Mouse (Mus musculus): ENCODE measurements around the gene Ffar2. TPM values are rescaled to one million over a fixed set of nuclear protein-coding genes. Genes with fewer than 3 reads are reported as not detected.

Ffar2 gene
- polyA plus RNA-seq, 1 experiment from 2014 or later, result 11.6 TPM

- 36% methylated on average over 9 of the region's 9 CpGs for WGBS
- Histone ChIP-seq H3K27me3 (ENCODE audit: control insufficient read depth, insufficient read depth, low read length) (no peaks in the 10 kb centered on the region), H3K27ac (ENCODE audit: low read length) (peak overlapping the region; percentile 79), H3K9me3 (replicated peaks; ENCODE audit: control insufficient read depth, low read length) (no peaks in the 10 kb centered on the region), H3K9ac (ENCODE audit: low read length) (no peak overlapping the region; the same call in 1 of the 2 replicates), H3K4me1 (ENCODE audit: control insufficient read depth, insufficient read depth, low read length) (peaks cover 12% of the 10 kb centered on the region), H3K4me2 (ENCODE audit: low read depth, low read length) (no peak overlapping the region), H3K36me3 (ENCODE audit: control insufficient read depth, insufficient read depth, low read length) (no peaks in the 10 kb centered on the region), H3K4me3 (replicated peaks; ENCODE audit: low read length) (no peak overlapping the region)
- ATAC-seq (ENCODE audit: insufficient read depth, low FRiP score), result peak; percentile 37; the same call in 1 of the 2 replicates
These were observed 11.8 kb downstream of the Ffar2 start for GRCm38 (mm10) chr7:30811757-30812290.

DNA sequence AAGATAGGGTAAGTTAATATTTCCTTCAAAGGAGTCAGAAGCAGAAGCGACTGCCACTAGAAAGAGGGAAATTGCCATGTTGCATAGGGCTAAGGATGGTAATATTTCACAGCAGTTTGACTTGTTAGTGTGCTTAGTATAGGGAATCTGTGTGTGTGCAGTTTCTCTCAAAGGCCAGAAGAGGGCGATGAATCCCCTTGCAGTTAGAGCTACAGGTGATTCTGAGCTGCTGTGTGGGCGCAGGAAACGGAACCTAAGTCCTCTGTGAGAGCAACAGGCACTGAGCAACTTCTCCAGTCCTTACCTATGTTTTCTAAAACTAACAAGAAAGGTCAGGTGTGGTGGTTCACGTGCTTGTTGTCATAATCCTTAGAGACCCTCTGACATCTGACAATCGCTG is 13.3 kb downstream of the Ffar2 start:
- Histone ChIP-seq H3K4me1 (ENCODE audit: control insufficient read depth, insufficient read depth, low read length) (peaks cover 12% of the 10 kb centered on the region), H3K36me3 (ENCODE audit: control insufficient read depth, insufficient read depth, low read length) (no peaks in the 10 kb centered on the region), H3K4me3 (replicated peaks; ENCODE audit: low read length) (no peak overlapping the region), H3K27me3 (ENCODE audit: control insufficient read depth, insufficient read depth, low read length) (no peaks in the 10 kb centered on the region), H3K4me2 (ENCODE audit: low read depth, low read length) (no peak overlapping the region), H3K27ac (ENCODE audit: low read length) (no peak overlapping the region), H3K9ac (ENCODE audit: low read length) (no peak overlapping the region), H3K9me3 (replicated peaks; ENCODE audit: control insufficient read depth, low read length) (peaks cover under 1% of the 10 kb centered on the region; the same call in 1 of the 2 replicates)
- 56% methylated on average over 6 of the region's 6 CpGs for WGBS
- no peak for ATAC-seq (ENCODE audit: insufficient read depth, low FRiP score)

GRCm38 (mm10) chr7:30805924-30806323 is 17.7 kb downstream of the Ffar2 start:
- H3K36me3 ChIP-seq (ENCODE audit: control insufficient read depth, insufficient read depth, low read length), result no peaks in the 10 kb centered on the region
- H3K4me1 ChIP-seq (ENCODE audit: control insufficient read depth, insufficient read depth, low read length), result no peaks in the 10 kb centered on the region
- no peak overlapping the region for H3K9ac ChIP-seq (ENCODE audit: low read length)
- no peak overlapping the region for H3K4me2 ChIP-seq (ENCODE audit: low read depth, low read length)
- no peaks in the 10 kb centered on the region for H3K27me3 ChIP-seq (ENCODE audit: control insufficient read depth, insufficient read depth, low read length)
- H3K4me3 ChIP-seq (replicated peaks; ENCODE audit: low read length), result no peak overlapping the region
- peaks cover 2% of the 10 kb centered on the region; the same call in 1 of the 2 replicates for H3K9me3 ChIP-seq (replicated peaks; ENCODE audit: control insufficient read depth, low read length)
- no peak for ATAC-seq (ENCODE audit: insufficient read depth, low FRiP score)
- no peak overlapping the region for H3K27ac ChIP-seq (ENCODE audit: low read length)
- WGBS, result 45% methylated on average over 6 of the region's 6 CpGs

DNA sequence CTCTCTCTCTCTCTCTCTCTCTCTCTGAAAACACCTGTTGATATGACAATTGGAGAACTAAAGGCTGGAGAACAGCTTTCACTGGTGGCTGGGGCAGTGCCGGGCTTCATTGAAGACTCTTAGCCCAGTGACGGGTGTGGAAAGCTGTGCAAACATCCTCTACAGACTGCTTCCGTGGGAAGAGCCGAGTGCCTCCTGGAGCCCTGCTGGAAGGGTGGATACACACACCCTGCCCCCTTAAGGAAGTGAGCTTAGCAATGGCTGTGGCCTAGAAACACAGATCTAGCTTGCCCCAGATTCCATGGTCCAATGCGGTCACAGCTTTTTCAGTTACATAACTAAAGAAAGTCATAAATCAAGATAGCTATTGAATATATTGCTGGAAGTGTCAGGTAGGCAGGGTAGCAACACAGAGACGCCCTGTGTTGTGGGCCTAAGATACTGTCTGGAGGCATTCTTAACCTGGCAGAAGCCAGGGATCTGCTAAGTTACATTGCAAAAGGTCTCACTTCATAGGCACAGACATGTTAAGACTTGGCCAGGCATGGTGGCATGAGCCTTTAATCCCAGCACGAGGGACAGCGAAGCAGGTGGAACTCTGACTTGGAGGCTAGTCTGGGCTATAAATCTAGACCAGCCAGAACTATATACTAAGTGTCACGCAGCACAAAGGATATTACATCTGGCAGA is 19.4 kb downstream of the Ffar2 start:
- Histone ChIP-seq H3K27me3 (ENCODE audit: control insufficient read depth, insufficient read depth, low read length) (no peaks in the 10 kb centered on the region), H3K4me2 (ENCODE audit: low read depth, low read length) (no peak overlapping the region), H3K4me3 (replicated peaks; ENCODE audit: low read length) (no peak overlapping the region), H3K36me3 (ENCODE audit: control insufficient read depth, insufficient read depth, low read length) (no peaks in the 10 kb centered on the region), H3K4me1 (ENCODE audit: control insufficient read depth, insufficient read depth, low read length) (no peaks in the 10 kb centered on the region), H3K9me3 (replicated peaks; ENCODE audit: control insufficient read depth, low read length) (peaks cover 12% of the 10 kb centered on the region), H3K27ac (ENCODE audit: low read length) (peak overlapping the region; percentile 79), H3K9ac (ENCODE audit: low read length) (no peak overlapping the region)
- ATAC-seq (ENCODE audit: insufficient read depth, low FRiP score), result peak; percentile 93
- 59% methylated on average over 9 of the region's 9 CpGs for WGBS

DNA sequence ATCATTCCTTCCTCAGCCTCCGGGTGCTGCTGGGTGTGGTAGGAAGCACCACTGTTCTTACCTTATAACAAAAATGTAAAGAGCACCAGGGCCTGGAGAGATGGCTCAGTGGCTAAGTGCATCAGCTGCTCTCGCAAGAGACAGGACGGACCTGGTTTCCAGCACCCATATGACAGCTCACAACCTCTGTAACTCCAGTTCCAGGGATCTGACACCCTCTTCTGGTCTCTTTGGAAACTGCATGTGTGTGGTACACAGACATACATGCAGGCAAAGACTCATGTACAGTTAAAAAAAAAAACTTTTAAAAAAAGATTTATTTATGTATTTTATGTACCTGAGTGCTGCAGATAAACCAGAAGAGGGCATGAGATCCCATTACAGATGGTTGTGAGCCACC is 20.3 kb downstream of the Ffar2 start:
- WGBS, result 90% methylated on average over 3 of the region's 3 CpGs

GRCm38 (mm10) chr7:30800653-30801052 is 22.9 kb downstream of the Ffar2 start:
- Histone ChIP-seq H3K4me1 (ENCODE audit: control insufficient read depth, insufficient read depth, low read length) (no peaks in the 10 kb centered on the region), H3K27me3 (ENCODE audit: control insufficient read depth, insufficient read depth, low read length) (no peaks in the 10 kb centered on the region), H3K9me3 (replicated peaks; ENCODE audit: control insufficient read depth, low read length) (peaks cover 12% of the 10 kb centered on the region), H3K4me2 (ENCODE audit: low read depth, low read length) (no peak overlapping the region), H3K27ac (ENCODE audit: low read length) (no peak overlapping the region), H3K9ac (ENCODE audit: low read length) (no peak overlapping the region), H3K4me3 (replicated peaks; ENCODE audit: low read length) (no peak overlapping the region), H3K36me3 (ENCODE audit: control insufficient read depth, insufficient read depth, low read length) (no peaks in the 10 kb centered on the region)
- no peak for ATAC-seq (ENCODE audit: insufficient read depth, low FRiP score)

More for the DNA sequence above, 20.3 kb downstream of the Ffar2 start:
- no peak overlapping the region for H3K9ac ChIP-seq (ENCODE audit: low read length)
- H3K27ac ChIP-seq (ENCODE audit: low read length), result peak overlapping the region; percentile 79
- H3K9me3 ChIP-seq (replicated peaks; ENCODE audit: control insufficient read depth, low read length), result peaks cover 12% of the 10 kb centered on the region
- H3K27me3 ChIP-seq (ENCODE audit: control insufficient read depth, insufficient read depth, low read length), result no peaks in the 10 kb centered on the region
- ATAC-seq (ENCODE audit: insufficient read depth, low FRiP score), result no peak
- H3K36me3 ChIP-seq (ENCODE audit: control insufficient read depth, insufficient read depth, low read length), result no peaks in the 10 kb centered on the region
- no peak overlapping the region for H3K4me2 ChIP-seq (ENCODE audit: low read depth, low read length)
- no peak overlapping the region for H3K4me3 ChIP-seq (replicated peaks; ENCODE audit: low read length)
- H3K4me1 ChIP-seq (ENCODE audit: control insufficient read depth, insufficient read depth, low read length), result no peaks in the 10 kb centered on the region

DNA sequence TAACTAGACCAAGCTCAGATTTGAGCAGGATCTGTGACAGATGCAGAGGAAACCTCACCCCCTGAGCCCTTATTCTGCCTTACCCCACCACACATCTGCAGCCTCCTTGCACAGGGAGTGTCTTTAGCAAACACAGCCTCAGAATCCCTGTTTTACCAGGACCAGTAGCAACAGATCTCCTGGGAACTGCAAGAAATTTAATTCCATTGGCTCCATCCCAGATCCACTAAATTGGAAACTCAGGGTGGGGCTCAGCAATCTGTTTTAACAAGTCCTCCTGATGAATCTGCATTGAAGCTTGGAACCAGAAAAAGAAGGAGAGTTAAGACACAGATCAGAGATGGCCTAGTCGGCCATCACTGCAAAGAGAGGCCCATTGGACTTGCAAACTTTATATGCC is 26.8 kb downstream of the Ffar2 start:
- no peak overlapping the region for H3K4me2 ChIP-seq (ENCODE audit: low read depth, low read length)
- no peaks in the 10 kb centered on the region for H3K27me3 ChIP-seq (ENCODE audit: control insufficient read depth, insufficient read depth, low read length)
- no peak overlapping the region for H3K9ac ChIP-seq (ENCODE audit: low read length)
- no peak for ATAC-seq (ENCODE audit: insufficient read depth, low FRiP score)
- H3K4me1 ChIP-seq (ENCODE audit: control insufficient read depth, insufficient read depth, low read length), result no peaks in the 10 kb centered on the region
- H3K27ac ChIP-seq (ENCODE audit: low read length), result peak overlapping the region; percentile 82; the same call in 1 of the 2 replicates
- H3K36me3 ChIP-seq (ENCODE audit: control insufficient read depth, insufficient read depth, low read length), result no peaks in the 10 kb centered on the region
- 79% methylated on average over 1 of the region's 1 CpGs for WGBS
- H3K4me3 ChIP-seq (replicated peaks; ENCODE audit: low read length), result no peak overlapping the region
- H3K9me3 ChIP-seq (replicated peaks; ENCODE audit: control insufficient read depth, low read length), result peaks cover 9% of the 10 kb centered on the region; the same call in 1 of the 2 replicates

DNA sequence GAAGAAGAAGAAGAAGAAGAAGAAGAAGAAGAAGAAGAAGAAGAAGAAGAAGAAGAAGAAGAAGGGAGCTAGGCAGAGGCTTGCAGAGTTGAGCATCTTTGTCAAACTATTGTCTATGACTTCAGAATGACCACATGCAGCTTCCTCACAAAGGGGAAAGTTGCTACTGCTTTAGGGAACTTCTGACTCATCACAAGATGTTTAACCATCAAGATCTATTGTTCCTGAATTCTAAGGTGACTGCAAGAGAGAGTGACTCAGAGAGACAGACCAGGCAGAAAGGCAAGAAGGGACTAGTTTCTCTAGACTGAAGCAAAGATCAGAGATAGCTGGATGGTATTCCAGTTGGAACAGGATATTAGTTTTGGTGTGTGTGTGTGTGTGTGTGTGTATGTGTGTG is 28.7 kb downstream of the Ffar2 start:
- H3K27me3 ChIP-seq (ENCODE audit: control insufficient read depth, insufficient read depth, low read length), result no peaks in the 10 kb centered on the region
- H3K36me3 ChIP-seq (ENCODE audit: control insufficient read depth, insufficient read depth, low read length), result no peaks in the 10 kb centered on the region
- peaks cover 1% of the 10 kb centered on the region; the same call in 1 of the 2 replicates for H3K9me3 ChIP-seq (replicated peaks; ENCODE audit: control insufficient read depth, low read length)
- H3K4me1 ChIP-seq (ENCODE audit: control insufficient read depth, insufficient read depth, low read length), result no peaks in the 10 kb centered on the region
- ATAC-seq (ENCODE audit: insufficient read depth, low FRiP score), result 0 out of 2 replicates have a peak, but pooled peaks have one; percentile 23
- no peak overlapping the region for H3K9ac ChIP-seq (ENCODE audit: low read length)
- H3K27ac ChIP-seq (ENCODE audit: low read length), result no peak overlapping the region
- no peak overlapping the region for H3K4me3 ChIP-seq (replicated peaks; ENCODE audit: low read length)
- no peak overlapping the region for H3K4me2 ChIP-seq (ENCODE audit: low read depth, low read length)

GRCm38 (mm10) chr7:30791921-30792320 is 31.7 kb downstream of the Ffar2 start:
- Histone ChIP-seq H3K9me3 (replicated peaks; ENCODE audit: control insufficient read depth, low read length) (no peaks in the 10 kb centered on the region), H3K4me1 (ENCODE audit: control insufficient read depth, insufficient read depth, low read length) (no peaks in the 10 kb centered on the region), H3K27ac (ENCODE audit: low read length) (no peak overlapping the region), H3K4me2 (ENCODE audit: low read depth, low read length) (no peak overlapping the region), H3K36me3 (ENCODE audit: control insufficient read depth, insufficient read depth, low read length) (no peaks in the 10 kb centered on the region), H3K4me3 (replicated peaks; ENCODE audit: low read length) (no peak overlapping the region), H3K27me3 (ENCODE audit: control insufficient read depth, insufficient read depth, low read length) (no peaks in the 10 kb centered on the region), H3K9ac (ENCODE audit: low read length) (0 out of 2 replicates have a peak overlapping the region, but pooled peaks have one; percentile 4)
- ATAC-seq (ENCODE audit: insufficient read depth, low FRiP score), result peak; percentile 72; the same call in 1 of the 2 replicates
- 18% methylated on average over 9 of the region's 9 CpGs for WGBS
